Mouse (Mus musculus): ENCODE results near the gene Cpd.
A peak's percentile ranks its signal among the peaks of the same experiment; 100 is the strongest.
"Not testable (repeated sequence)": the region's sequence is repeated elsewhere in the genome, so short reads cannot be mapped to it uniquely, and the experiment has no call there.

Gene Cpd

GRCm38 (mm10) chr11:76846011-76846877 lies 574 bp downstream of the Cpd start:
- DNase-seq = no peak

GRCm38 (mm10) chr11:76845275-76845980 lies 1.4 kb downstream of the Cpd start:
- no peak for DNase-seq

- no peak for DNase-seq
These were observed 8.2 kb downstream of the Cpd start for GRCm38 (mm10) chr11:76838573-76838972.

- DNase-seq = no peak
These were observed 10.5 kb downstream of the Cpd start for GRCm38 (mm10) chr11:76836317-76836716.

- DNase-seq = no peak
These were observed 10.9 kb downstream of the Cpd start for GRCm38 (mm10) chr11:76835868-76836267.

- no peak for DNase-seq
These were observed 12.2 kb downstream of the Cpd start for GRCm38 (mm10) chr11:76834665-76835064.

GRCm38 (mm10) chr11:76824885-76825265 lies 21.9 kb downstream of the Cpd start:
- DNase-seq = no peak

GRCm38 (mm10) chr11:76824238-76824884 lies 22.5 kb downstream of the Cpd start:
- DNase-seq = no peak

- DNase-seq = no peak
These were observed 23.2 kb downstream of the Cpd start for GRCm38 (mm10) chr11:76823641-76824040.

- DNase-seq = no peak
These were observed 25.5 kb downstream of the Cpd start for GRCm38 (mm10) chr11:76821353-76821752.

- no peak for DNase-seq
These were observed 29.2 kb downstream of the Cpd start for GRCm38 (mm10) chr11:76817664-76818063.

- no peak for DNase-seq
These were observed 35.9 kb downstream of the Cpd start for GRCm38 (mm10) chr11:76810706-76811495.

GRCm38 (mm10) chr11:76809450-76809849 lies 37.4 kb downstream of the Cpd start:
- DNase-seq = peak; percentile 70

- DNase-seq = no peak
These were observed 38.3 kb downstream of the Cpd start for GRCm38 (mm10) chr11:76808550-76808949.

GRCm38 (mm10) chr11:76807007-76807679 lies 39.7 kb downstream of the Cpd start:
- no peak for DNase-seq

GRCm38 (mm10) chr11:76806026-76806425 lies 40.8 kb downstream of the Cpd start:
- no peak for DNase-seq

GRCm38 (mm10) chr11:76805072-76805471 lies 41.7 kb downstream of the Cpd start:
- not testable (repeated sequence) for DNase-seq

- no peak for DNase-seq
These were observed 43.6 kb downstream of the Cpd start for GRCm38 (mm10) chr11:76803266-76803665.

- DNase-seq = no peak
These were observed 49.6 kb downstream of the Cpd start for GRCm38 (mm10) chr11:76797236-76797635.

- no peak for DNase-seq
These were observed 51.5 kb downstream of the Cpd start for GRCm38 (mm10) chr11:76795326-76795725.

- DNase-seq = no peak
These were observed 55.5 kb downstream of the Cpd start for GRCm38 (mm10) chr11:76791331-76791730.

GRCm38 (mm10) chr11:76789252-76789651 lies 57.6 kb downstream of the Cpd start:
- peak; percentile 35 for DNase-seq
